Mouse (Mus musculus) thymus, adult 2 months (tissue): ENCODE data around the gene Rpl7l1. TPM values are rescaled to one million over a fixed set of nuclear protein-coding genes. Genes with fewer than 3 reads are reported as not detected.
A peak's percentile ranks its signal among the peaks of the same experiment; 100 is the strongest.

Source experiments
- DNase-seq: peaks from one replicate; pipeline ENCODE4 v3.0.0; 2021
- H3K27ac ChIP-seq: fragments of 200-500 bp; 2 replicates; pipeline ENCODE4 v1.5.1; 2012; ENCODE audit warnings: low read length, control low read depth; ENCODE audit not compliant: control insufficient read depth, insufficient read depth
- H3K27me3 ChIP-seq: fragments of 200-500 bp; 2 replicates; pipeline ENCODE4 v1.6.1; 2012; ENCODE audit warnings: mild to moderate bottlenecking, low read length, moderate library complexity, mixed read lengths; ENCODE audit not compliant: control insufficient read depth, insufficient read depth
- H3K36me3 ChIP-seq: fragments of 200-500 bp; 2 replicates; pipeline ENCODE4 v1.6.1; 2012; ENCODE audit warnings: mild to moderate bottlenecking, low read length, moderate library complexity; ENCODE audit not compliant: control insufficient read depth, insufficient read depth
- H3K4me1 ChIP-seq: fragments of 200-500 bp; replicated peaks from 2 replicates; pipeline ENCODE4 v1.6.1; 2012; ENCODE audit warnings: low read length; ENCODE audit not compliant: control insufficient read depth, insufficient read depth
- H3K4me3 ChIP-seq: fragments of 200-500 bp; 2 replicates; pipeline ENCODE4 v1.5.1; 2012; ENCODE audit warnings: mild to moderate bottlenecking, low read length, control low read depth, moderate library complexity; ENCODE audit not compliant: control insufficient read depth, insufficient read depth
- CTCF ChIP-seq: fragments of 200-500 bp; IDR thresholded peaks from 2 replicates; pipeline ENCODE4 v1.5.1; 2012; ENCODE audit warnings: mild to moderate bottlenecking, control low read depth, low read length, moderate library complexity, borderline replicate concordance; ENCODE audit not compliant: control insufficient read depth, poor library complexity, insufficient read depth; ENCODE audit errors: extremely low read depth
- POLR2A ChIP-seq: fragments of 200-500 bp; IDR thresholded peaks from 2 replicates; pipeline ENCODE4 v1.6.1; 2012; ENCODE audit warnings: mild to moderate bottlenecking, low read length, control low read depth, moderate library complexity; ENCODE audit not compliant: control insufficient read depth, poor library complexity, insufficient read depth; ENCODE audit errors: extremely low read depth
- WGBS: fragments of 180-500 bp; shearing (Covaris S2); methylation state at CpG from one replicate; pipeline ENCODE4 v1.1.7; 2018; 5-methylcytosine and 5-hydroxymethylcytosine counted together
- polyA plus RNA-seq: library from polyadenylated mRNA; depleted of rRNA; stranded (reverse); fragments of >200 nt; gene quantifications from 2 replicates; pipeline ENCODE4 v1.2.3, GENCODE M21; 2012

Gene Rpl7l1
- polyA plus RNA-seq, 1 experiment, result 33.8 TPM

- H3K27ac ChIP-seq, result peak within 1 kb of the TSS; percentile 77
- TF ChIP-seq POLR2A, result 0 out of 2 replicates have a peak, but pooled peaks have one; percentile 25
- TF ChIP-seq CTCF, result no peak
- peak within 1 kb of the TSS; percentile 30 for H3K4me3 ChIP-seq
- 7% methylated on average over 2 of the region's 2 CpGs for WGBS
- H3K27me3 ChIP-seq, result no peaks in the 10 kb centered on the region
- H3K4me1 ChIP-seq, result peaks cover 52% of the 10 kb centered on the region
- peak; percentile 73 for DNase-seq
- H3K36me3 ChIP-seq, result 0 out of 2 replicates have a peak, but pooled peaks cover 3% of the 10 kb centered on the region
Measured at GRCm38 (mm10) chr17:46763544-46763943, 18.9 kb downstream of the Rpl7l1 start, which contains the start of gene Ptcra. Gene Ptcra (minus strand): TSS chr17:46763712.

GRCm38 (mm10) chr17:46758753-46759152, 23.7 kb downstream of the Rpl7l1 start:
- 93% methylated on average over 12 of the region's 12 CpGs for WGBS
- Histone ChIP-seq H3K27ac (no peak overlapping the region), H3K27me3 (no peaks in the 10 kb centered on the region), H3K4me1 (peaks cover 20% of the 10 kb centered on the region), H3K4me3 (no peak overlapping the region), H3K36me3 (0 out of 2 replicates have a peak, but pooled peaks cover 6% of the 10 kb centered on the region)
- no peak for DNase-seq
- TF ChIP-seq POLR2A, result no peak
- no peak for TF ChIP-seq CTCF

GRCm38 (mm10) chr17:46751794-46752556, 30.5 kb downstream of the Rpl7l1 start, which contains the start of gene Cnpy3:
Gene Cnpy3 (minus strand): TSS chr17:46752214.
- WGBS, result under 1% methylated on average over 58 of the region's 58 CpGs
- H3K36me3 ChIP-seq, result no peaks in the 10 kb centered on the region
- peak; percentile 95 for DNase-seq

GRCm38 (mm10) chr17:46751056-46751793, 31.2 kb downstream of the Rpl7l1 start:
- Histone ChIP-seq H3K4me1 (peaks cover 5% of the 10 kb centered on the region), H3K27ac (peak overlapping the region; percentile 75), H3K36me3 (peaks cover 4% of the 10 kb centered on the region), H3K4me3 (peak overlapping the region; percentile 83), H3K27me3 (no peaks in the 10 kb centered on the region)
- 3% methylated on average over 16 of the region's 16 CpGs for WGBS
- TF ChIP-seq CTCF (no peak), POLR2A (no peak)
- DNase-seq, result no peak

More at GRCm38 (mm10) chr17:46751794-46752556, 30.5 kb downstream of the Rpl7l1 start, which contains the start of gene Cnpy3:
- Histone ChIP-seq H3K4me1 (peaks cover 5% of the 10 kb centered on the region), H3K27me3 (no peaks in the 10 kb centered on the region), H3K27ac (peak within 1 kb of the TSS; percentile 75), H3K4me3 (peak within 1 kb of the TSS; percentile 83)
- TF ChIP-seq POLR2A (peak; percentile 85), CTCF (peak; percentile 61; the same call in 1 of the 2 replicates)

- Histone ChIP-seq H3K4me3 (peak overlapping the region; percentile 20; the same call in 1 of the 2 replicates), H3K36me3 (peaks cover 5% of the 10 kb centered on the region), H3K4me1 (peaks cover 5% of the 10 kb centered on the region), H3K27ac (peak overlapping the region; percentile 56; the same call in 1 of the 2 replicates), H3K27me3 (no peaks in the 10 kb centered on the region)
- TF ChIP-seq CTCF, result no peak
- TF ChIP-seq POLR2A, result no peak
- no peak for DNase-seq
- WGBS, result 48% methylated on average over 4 of the region's 4 CpGs
Measured at GRCm38 (mm10) chr17:46750580-46750979, 31.9 kb downstream of the Rpl7l1 start.

- TF ChIP-seq CTCF (no peak), POLR2A (no peak)
- 88% methylated on average over 5 of the region's 5 CpGs for WGBS
- no peaks in the 10 kb centered on the region for H3K27me3 ChIP-seq
Measured at GRCm38 (mm10) chr17:46749282-46749681, 33.2 kb downstream of the Rpl7l1 start.

More at GRCm38 (mm10) chr17:46749282-46749681, 33.2 kb downstream of the Rpl7l1 start:
- H3K4me1 ChIP-seq, result peaks cover 5% of the 10 kb centered on the region
- H3K4me3 ChIP-seq, result no peak overlapping the region
- H3K36me3 ChIP-seq, result peaks cover 13% of the 10 kb centered on the region
- DNase-seq, result no peak
- H3K27ac ChIP-seq, result no peak overlapping the region
